Mouse (Mus musculus): ENCODE data around the gene Gm16223. TPM values are rescaled to one million over a fixed set of nuclear protein-coding genes. Genes with fewer than 3 reads are reported as not detected.

The Gm16223 gene
- polyA plus RNA-seq, 1 experiment, result 0.04 TPM

- TF ChIP-seq USF1 (IDR thresholded peaks at IDR 0.05; ENCODE audit: low read depth) (no peak), TCF3 (IDR thresholded peaks at IDR 0.05; ENCODE audit: insufficient read length, low read depth) (no peak), SRF (IDR thresholded peaks at IDR 0.05; ENCODE audit: control insufficient read depth, insufficient read length, low read depth) (no peak), CEBPB (IDR thresholded peaks at IDR 0.05; ENCODE audit: insufficient read depth, poor library complexity, severe bottlenecking) (no peak), E2F4 (IDR thresholded peaks at IDR 0.05; ENCODE audit: insufficient read depth) (no peak), POLR2AphosphoS2 (IDR thresholded peaks at IDR 0.05; ENCODE audit: insufficient read length, low read depth) (no peak), REST (IDR thresholded peaks at IDR 0.05; ENCODE audit: insufficient read depth, insufficient read length) (no peak), MYOG (IDR thresholded peaks at IDR 0.05; ENCODE audit: control insufficient read depth in 1 of 3, insufficient read depth in 1 of 3, insufficient read length in 2 of 3, low read depth in 2 of 3) (no peak), MYOD1 (IDR thresholded peaks at IDR 0.05; ENCODE audit: control insufficient read depth in 1 of 3, insufficient read length in 2 of 3, low read depth in 2 of 3) (no peak), TCF12 (IDR thresholded peaks at IDR 0.05; ENCODE audit: insufficient read depth, poor library complexity, severe bottlenecking) (no peak), POLR2A (IDR thresholded peaks at IDR 0.05; ENCODE audit: insufficient read length, low read depth) (no peak), MAX (IDR thresholded peaks at IDR 0.05; ENCODE audit: low read depth) (no peak)
- no peaks in the 10 kb centered on the region for H3K36me3 ChIP-seq (ENCODE audit: control insufficient read depth, insufficient read depth)
- no peak overlapping the region for H3K4me3 ChIP-seq
- no peak overlapping the region for H3ac ChIP-seq (ENCODE audit: control insufficient read depth, insufficient read length)
- no peaks in the 10 kb centered on the region for H3K79me2 ChIP-seq (ENCODE audit: control insufficient read depth, insufficient read depth)
- no peak overlapping the region for H3K4me2 ChIP-seq (ENCODE audit: low read depth)
- H3K27me3 ChIP-seq (ENCODE audit: control insufficient read depth, insufficient read depth, insufficient read length), result no peaks in the 10 kb centered on the region
Observed at GRCm38 (mm10) chr5:42055151-42055550, 12.6 kb upstream of the Gm16223 start.

- H3ac ChIP-seq (ENCODE audit: control insufficient read depth, insufficient read length), result no peak overlapping the region
- H3K79me2 ChIP-seq (ENCODE audit: control insufficient read depth, insufficient read depth), result no peaks in the 10 kb centered on the region
- no peaks in the 10 kb centered on the region for H3K27me3 ChIP-seq (ENCODE audit: control insufficient read depth, insufficient read depth, insufficient read length)
- H3K36me3 ChIP-seq (ENCODE audit: control insufficient read depth, insufficient read depth), result no peaks in the 10 kb centered on the region
- no peak overlapping the region for H3K4me3 ChIP-seq
- no peak for TF ChIP-seq USF1 (IDR thresholded peaks at IDR 0.05; ENCODE audit: low read depth)
- TF ChIP-seq MYOD1 (IDR thresholded peaks at IDR 0.05; ENCODE audit: control insufficient read depth in 1 of 3, insufficient read length in 2 of 3, low read depth in 2 of 3), result no peak
- TF ChIP-seq SRF (IDR thresholded peaks at IDR 0.05; ENCODE audit: control insufficient read depth, insufficient read length, low read depth), result no peak
- no peak for TF ChIP-seq E2F4 (IDR thresholded peaks at IDR 0.05; ENCODE audit: insufficient read depth)
- TF ChIP-seq REST (IDR thresholded peaks at IDR 0.05; ENCODE audit: insufficient read depth, insufficient read length), result no peak
- TF ChIP-seq TCF3 (IDR thresholded peaks at IDR 0.05; ENCODE audit: insufficient read length, low read depth), result no peak
- TF ChIP-seq POLR2A (IDR thresholded peaks at IDR 0.05; ENCODE audit: insufficient read length, low read depth), result no peak
- TF ChIP-seq POLR2AphosphoS2 (IDR thresholded peaks at IDR 0.05; ENCODE audit: insufficient read length, low read depth), result no peak
- TF ChIP-seq CEBPB (IDR thresholded peaks at IDR 0.05; ENCODE audit: insufficient read depth, poor library complexity, severe bottlenecking), result no peak
- TF ChIP-seq MAX (IDR thresholded peaks at IDR 0.05; ENCODE audit: low read depth), result no peak
- no peak for TF ChIP-seq TCF12 (IDR thresholded peaks at IDR 0.05; ENCODE audit: insufficient read depth, poor library complexity, severe bottlenecking)
- no peak for TF ChIP-seq MYOG (IDR thresholded peaks at IDR 0.05; ENCODE audit: control insufficient read depth in 1 of 3, insufficient read depth in 1 of 3, insufficient read length in 2 of 3, low read depth in 2 of 3)
- H3K4me2 ChIP-seq (ENCODE audit: low read depth), result no peak overlapping the region
Observed at GRCm38 (mm10) chr5:42065090-42065489, 2.7 kb upstream of the Gm16223 start.

GRCm38 (mm10) chr5:42067075-42067474, 685 bp upstream of the Gm16223 start:
- no peaks in the 10 kb centered on the region for H3K79me2 ChIP-seq (ENCODE audit: control insufficient read depth, insufficient read depth)
- no peaks in the 10 kb centered on the region for H3K36me3 ChIP-seq (ENCODE audit: control insufficient read depth, insufficient read depth)

GRCm38 (mm10) chr5:42068188-42068579, 424 bp downstream of the Gm16223 start:
- Histone ChIP-seq H3K36me3 (ENCODE audit: control insufficient read depth, insufficient read depth) (no peaks in the 10 kb centered on the region), H3ac (ENCODE audit: control insufficient read depth, insufficient read length) (no peak overlapping the region), H3K27me3 (ENCODE audit: control insufficient read depth, insufficient read depth, insufficient read length) (no peaks in the 10 kb centered on the region), H3K4me2 (ENCODE audit: low read depth) (no peak overlapping the region), H3K79me2 (ENCODE audit: control insufficient read depth, insufficient read depth) (no peaks in the 10 kb centered on the region), H3K4me3 (no peak overlapping the region)
- TF ChIP-seq REST (IDR thresholded peaks at IDR 0.05; ENCODE audit: insufficient read depth, insufficient read length) (no peak), MYOG (IDR thresholded peaks at IDR 0.05; ENCODE audit: control insufficient read depth in 1 of 3, insufficient read depth in 1 of 3, insufficient read length in 2 of 3, low read depth in 2 of 3) (no peak)

More at GRCm38 (mm10) chr5:42067075-42067474, 685 bp upstream of the Gm16223 start:
- no peaks in the 10 kb centered on the region for H3K27me3 ChIP-seq (ENCODE audit: control insufficient read depth, insufficient read depth, insufficient read length)
- TF ChIP-seq SRF (IDR thresholded peaks at IDR 0.05; ENCODE audit: control insufficient read depth, insufficient read length, low read depth) (no peak), USF1 (IDR thresholded peaks at IDR 0.05; ENCODE audit: low read depth) (no peak), TCF3 (IDR thresholded peaks at IDR 0.05; ENCODE audit: insufficient read length, low read depth) (no peak), E2F4 (IDR thresholded peaks at IDR 0.05; ENCODE audit: insufficient read depth) (no peak), CEBPB (IDR thresholded peaks at IDR 0.05; ENCODE audit: insufficient read depth, poor library complexity, severe bottlenecking) (no peak), POLR2AphosphoS2 (IDR thresholded peaks at IDR 0.05; ENCODE audit: insufficient read length, low read depth) (no peak)
- H3ac ChIP-seq (ENCODE audit: control insufficient read depth, insufficient read length), result no peak overlapping the region
- no peak overlapping the region for H3K4me3 ChIP-seq
- H3K4me2 ChIP-seq (ENCODE audit: low read depth), result no peak overlapping the region

- no peaks in the 10 kb centered on the region for H3K36me3 ChIP-seq (ENCODE audit: control insufficient read depth, insufficient read depth)
- no peak overlapping the region for H3ac ChIP-seq (ENCODE audit: control insufficient read depth, insufficient read length)
- H3K27me3 ChIP-seq (ENCODE audit: control insufficient read depth, insufficient read depth, insufficient read length), result no peaks in the 10 kb centered on the region
- no peak overlapping the region for H3K4me3 ChIP-seq
- no peak overlapping the region for H3K4me2 ChIP-seq (ENCODE audit: low read depth)
- no peak for TF ChIP-seq REST (IDR thresholded peaks at IDR 0.05; ENCODE audit: insufficient read depth, insufficient read length)
- H3K79me2 ChIP-seq (ENCODE audit: control insufficient read depth, insufficient read depth), result no peaks in the 10 kb centered on the region
Observed at GRCm38 (mm10) chr5:42116586-42117346, 49.0 kb downstream of the Gm16223 start.
